Mouse (Mus musculus) stomach, postnatal 0 days (tissue): Measurements from ENCODE around the gene Uncx. TPM values are rescaled to one million over a fixed set of nuclear protein-coding genes. Genes with fewer than 3 reads are reported as not detected.

Experiments
- ATAC-seq: fragments of 200-750 bp; cut with Nextera tagmentation; 2 replicates; pipeline ENCODE4 v1.8.0; 2017; ENCODE audit not compliant: low FRiP score, low TSS enrichment
- DNase-seq: peaks from one replicate; pipeline ENCODE4 v3.0.0-alpha.2; 2016; ENCODE audit warnings: low spot score
- H3K27ac ChIP-seq: fragments of 300-500 bp; sonication (generic); replicated peaks from 2 replicates; pipeline ENCODE4 v1.5.1; 2014; ENCODE audit warnings: mild to moderate bottlenecking, control low read depth
- H3K27me3 ChIP-seq: fragments of 300-500 bp; sonication (generic); 2 replicates; pipeline ENCODE4 v1.6.1; 2014; ENCODE audit warnings: low read length; ENCODE audit not compliant: control insufficient read depth, insufficient read depth
- H3K36me3 ChIP-seq: fragments of 300-500 bp; sonication (generic); 2 replicates; pipeline ENCODE4 v1.6.1; 2014; ENCODE audit warnings: low read length, mixed read lengths; ENCODE audit not compliant: control insufficient read depth, insufficient read depth
- H3K4me1 ChIP-seq: fragments of 300-500 bp; sonication (generic); replicated peaks from 2 replicates; pipeline ENCODE4 v1.6.1; 2014; ENCODE audit warnings: antibody characterized with exemption; ENCODE audit not compliant: control insufficient read depth, insufficient read depth
- H3K4me2 ChIP-seq: fragments of 300-500 bp; sonication (generic); replicated peaks from 2 replicates; pipeline ENCODE4 v1.6.1; 2014; ENCODE audit warnings: low read depth, mild to moderate bottlenecking, control low read depth, moderate library complexity
- H3K4me3 ChIP-seq: fragments of 300-500 bp; sonication (generic); 2 replicates; pipeline ENCODE4 v1.5.1; 2014; ENCODE audit warnings: low read depth, low read length, control low read depth
- H3K9ac ChIP-seq: fragments of 300-500 bp; sonication (generic); 2 replicates; pipeline ENCODE4 v1.6.1; 2014; ENCODE audit warnings: mild to moderate bottlenecking, low read length, control low read depth, mixed read lengths
- H3K9me3 ChIP-seq: fragments of 300-500 bp; sonication (generic); 2 replicates; pipeline ENCODE4 v1.6.1; 2016; ENCODE audit warnings: low read length; ENCODE audit not compliant: control insufficient read depth
- CTCF ChIP-seq: IDR thresholded peaks from 2 replicates; pipeline ENCODE4 v1.5.1; 2016; ENCODE audit warnings: antibody characterized with exemption, low read depth, mild to moderate bottlenecking, moderate library complexity
- EP300 ChIP-seq: optimal IDR thresholded peaks from 2 replicates; pipeline ENCODE3; 2016; ENCODE audit warnings: antibody characterized with exemption
- WGBS: fragments of 180-500 bp; shearing (Covaris S2); extraction: QIAGEN DNeasy Blood & Tissue Kit; methylation state at CpG from one replicate; pipeline ENCODE4 v1.1.7; 2014; 5-methylcytosine and 5-hydroxymethylcytosine counted together
- polyA plus RNA-seq: library from polyadenylated mRNA; unstranded; fragments of >200 nt; fragmentation: Nextera tagmentation; extraction: Ambion mirVana; gene quantifications from 2 replicates; pipeline ENCODE4 v1.2.1, GENCODE M21; 2015

Uncx gene
- polyA plus RNA-seq, 1 experiment from 2014 or later, result not detected

- H3K9ac ChIP-seq, result no peak overlapping the region
- H3K4me3 ChIP-seq, result no peak overlapping the region
- ATAC-seq (no peak), DNase-seq (no peak)
- H3K9me3 ChIP-seq, result no peaks in the 10 kb centered on the region
- no peak overlapping the region for H3K27ac ChIP-seq
- H3K36me3 ChIP-seq, result no peaks in the 10 kb centered on the region
- peaks cover 24% of the 10 kb centered on the region; the same call in 1 of the 2 replicates for H3K27me3 ChIP-seq
- TF ChIP-seq EP300 (no peak), CTCF (no peak)
- H3K4me1 ChIP-seq, result no peaks in the 10 kb centered on the region
- 12% methylated on average over 10 of the region's 10 CpGs for WGBS
- no peak overlapping the region for H3K4me2 ChIP-seq
Observed at GRCm38 (mm10) chr5:139557079-139557478, 13.8 kb downstream of the Uncx start.

GRCm38 (mm10) chr5:139557531-139558467 lies 14.5 kb downstream of the Uncx start:
- Histone ChIP-seq H3K9me3 (no peaks in the 10 kb centered on the region), H3K4me2 (peak overlapping the region; percentile 20), H3K9ac (no peak overlapping the region), H3K4me1 (no peaks in the 10 kb centered on the region), H3K27me3 (peaks cover 21% of the 10 kb centered on the region; the same call in 1 of the 2 replicates), H3K36me3 (no peaks in the 10 kb centered on the region), H3K27ac (no peak overlapping the region), H3K4me3 (0 out of 2 replicates have a peak overlapping the region, but pooled peaks have one; percentile 4)
- no peak for TF ChIP-seq CTCF
- TF ChIP-seq EP300, result no peak
- 5% methylated on average over 43 of the region's 43 CpGs for WGBS
- ATAC-seq (peak; percentile 26; the same call in 1 of the 2 replicates), DNase-seq (no peak)

- peak; percentile 59 for ATAC-seq
- TF ChIP-seq CTCF (no peak), EP300 (no peak)
- H3K4me1 ChIP-seq, result no peaks in the 10 kb centered on the region
- no peak overlapping the region for H3K27ac ChIP-seq
- peaks cover 18% of the 10 kb centered on the region; the same call in 1 of the 2 replicates for H3K27me3 ChIP-seq
- no peak for DNase-seq
- H3K36me3 ChIP-seq, result no peaks in the 10 kb centered on the region
- H3K4me2 ChIP-seq, result peak overlapping the region; percentile 20
- 1% methylated on average over 16 of the region's 16 CpGs for WGBS
- H3K4me3 ChIP-seq, result 0 out of 2 replicates have a peak overlapping the region, but pooled peaks have one; percentile 4
- H3K9me3 ChIP-seq, result no peaks in the 10 kb centered on the region
- no peak overlapping the region for H3K9ac ChIP-seq
Observed at GRCm38 (mm10) chr5:139558468-139558804, 15.1 kb downstream of the Uncx start.

GRCm38 (mm10) chr5:139558917-139559660 lies 15.8 kb downstream of the Uncx start:
- H3K36me3 ChIP-seq, result no peaks in the 10 kb centered on the region
- no peak overlapping the region for H3K9ac ChIP-seq
- no peak overlapping the region for H3K27ac ChIP-seq
- H3K4me3 ChIP-seq, result no peak overlapping the region
- no peak for TF ChIP-seq EP300
- TF ChIP-seq CTCF, result no peak
- H3K27me3 ChIP-seq, result peaks cover 14% of the 10 kb centered on the region; the same call in 1 of the 2 replicates
- ATAC-seq, result no peak
- DNase-seq, result no peak
- no peak overlapping the region for H3K4me2 ChIP-seq
- WGBS, result 15% methylated on average over 12 of the region's 12 CpGs
- H3K4me1 ChIP-seq, result no peaks in the 10 kb centered on the region
- H3K9me3 ChIP-seq, result no peaks in the 10 kb centered on the region

- ATAC-seq (no peak), DNase-seq (no peak)
- H3K27me3 ChIP-seq, result peaks cover 12% of the 10 kb centered on the region; the same call in 1 of the 2 replicates
- no peaks in the 10 kb centered on the region for H3K36me3 ChIP-seq
- H3K9me3 ChIP-seq, result no peaks in the 10 kb centered on the region
- H3K4me1 ChIP-seq, result no peaks in the 10 kb centered on the region
- TF ChIP-seq CTCF (no peak), EP300 (no peak)
- no peak overlapping the region for H3K4me3 ChIP-seq
- no peak overlapping the region for H3K27ac ChIP-seq
- H3K4me2 ChIP-seq, result no peak overlapping the region
- WGBS, result 30% methylated on average over 7 of the region's 7 CpGs
- no peak overlapping the region for H3K9ac ChIP-seq
Observed at GRCm38 (mm10) chr5:139559782-139560181, 16.5 kb downstream of the Uncx start.
